Mouse (Mus musculus): ENCODE results near the gene Hoxd9. TPM values are rescaled to one million over a fixed set of nuclear protein-coding genes. Genes with fewer than 3 reads are reported as not detected.

Hoxd9 gene
- polyA plus RNA-seq, 1 experiment from 2014 or later: 5.9 TPM

DNA sequence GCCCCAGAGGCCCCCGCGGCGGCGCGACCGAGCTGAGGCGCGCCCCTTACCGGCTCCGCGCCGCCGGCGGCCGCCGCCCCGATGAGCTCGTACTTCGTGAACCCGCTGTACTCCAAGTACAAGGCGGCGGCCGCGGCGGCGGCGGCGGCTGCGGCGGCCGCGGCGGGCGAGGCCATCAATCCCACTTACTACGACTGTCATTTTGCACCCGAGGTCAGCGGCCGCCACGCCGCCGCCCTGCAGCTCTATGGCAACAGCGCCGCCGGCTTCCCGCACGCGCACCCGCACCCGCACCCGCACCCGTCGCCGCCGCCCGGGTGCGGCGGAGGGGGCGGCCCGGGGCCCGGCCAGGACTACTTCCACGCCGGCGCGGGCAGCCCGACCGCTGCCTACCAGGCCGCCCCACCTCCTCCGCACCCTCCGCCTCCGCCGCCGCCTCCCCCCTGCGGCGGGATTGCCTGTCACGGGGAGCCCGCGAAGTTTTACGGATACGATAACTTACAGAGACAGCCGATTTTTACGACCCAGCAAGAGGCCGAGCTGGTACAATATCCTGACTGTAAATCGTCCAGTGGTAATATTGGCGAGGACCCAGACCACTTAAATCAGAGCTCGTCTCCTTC lies 8.1 kb downstream of the Hoxd9 start:
- peak overlapping the region; percentile 86 for H3K27ac ChIP-seq
- H3K9me3 ChIP-seq: no peaks in the 10 kb centered on the region
- H3K4me3 ChIP-seq (replicated peaks): peak overlapping the region; percentile 63
- H3K27me3 ChIP-seq (replicated peaks): peaks cover 76% of the 10 kb centered on the region
- WGBS: under 1% methylated on average over 76 of the region's 85 CpGs
- peaks cover 9% of the 10 kb centered on the region for H3K4me1 ChIP-seq (replicated peaks)
- H3K4me2 ChIP-seq (replicated peaks): peak overlapping the region; percentile 88
- peak overlapping the region; percentile 58 for H3K9ac ChIP-seq
- ATAC-seq: peak; percentile 65
- no peaks in the 10 kb centered on the region for H3K36me3 ChIP-seq

DNA sequence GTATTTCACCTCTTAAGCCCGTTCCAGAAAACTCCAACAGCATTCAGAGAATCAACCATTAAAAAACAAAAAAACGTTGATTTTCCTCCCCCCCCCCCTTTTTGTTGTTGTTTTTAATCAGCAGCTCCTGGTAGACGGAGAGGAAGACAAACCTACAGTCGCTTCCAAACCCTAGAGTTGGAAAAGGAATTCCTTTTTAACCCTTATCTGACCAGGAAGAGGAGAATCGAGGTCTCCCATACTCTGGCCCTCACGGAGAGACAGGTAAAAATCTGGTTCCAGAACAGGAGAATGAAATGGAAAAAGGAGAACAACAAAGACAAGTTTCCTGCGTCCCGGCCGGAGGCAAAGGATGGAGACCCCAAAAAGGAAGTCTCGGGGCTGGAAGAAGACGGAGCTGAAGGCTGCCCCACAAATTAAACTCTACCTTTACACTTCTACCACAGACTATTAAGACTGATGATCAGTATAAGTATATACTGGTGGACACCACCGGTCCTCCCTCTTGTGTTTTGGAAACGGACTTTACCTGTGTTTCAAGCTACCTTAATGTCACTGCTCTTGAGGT lies 8.9 kb downstream of the Hoxd9 start:
- no peaks in the 10 kb centered on the region for H3K36me3 ChIP-seq
- H3K4me2 ChIP-seq (replicated peaks): peak overlapping the region; percentile 88; the same call in 1 of the 2 replicates
- H3K4me1 ChIP-seq (replicated peaks): peaks cover 9% of the 10 kb centered on the region
- H3K9ac ChIP-seq: no peak overlapping the region
- 8% methylated on average over 13 of the region's 13 CpGs for WGBS
- peak overlapping the region; percentile 63 for H3K4me3 ChIP-seq (replicated peaks)
- peaks cover 67% of the 10 kb centered on the region for H3K27me3 ChIP-seq (replicated peaks)
- ATAC-seq: no peak
- no peaks in the 10 kb centered on the region for H3K9me3 ChIP-seq
- H3K27ac ChIP-seq: no peak overlapping the region

- Histone ChIP-seq H3K27ac (no peak overlapping the region), H3K4me2 (replicated peaks) (peak overlapping the region; percentile 30; the same call in 1 of the 2 replicates), H3K27me3 (replicated peaks) (peaks cover 70% of the 10 kb centered on the region)
Observed at GRCm38 (mm10) chr2:74707599-74707998, 10.1 kb downstream of the Hoxd9 start.

GRCm38 (mm10) chr2:74708676-74709075 lies 11.1 kb downstream of the Hoxd9 start:
- WGBS: 32% methylated on average over 4 of the region's 4 CpGs

More at GRCm38 (mm10) chr2:74707599-74707998, 10.1 kb downstream of the Hoxd9 start:
- H3K36me3 ChIP-seq: no peaks in the 10 kb centered on the region
- H3K4me1 ChIP-seq (replicated peaks): peaks cover 9% of the 10 kb centered on the region
- no peak for ATAC-seq
- WGBS: 32% methylated on average over 7 of the region's 7 CpGs
- no peak overlapping the region for H3K9ac ChIP-seq
- H3K4me3 ChIP-seq (replicated peaks): no peak overlapping the region; the same call in 1 of the 2 replicates
- no peaks in the 10 kb centered on the region for H3K9me3 ChIP-seq

DNA sequence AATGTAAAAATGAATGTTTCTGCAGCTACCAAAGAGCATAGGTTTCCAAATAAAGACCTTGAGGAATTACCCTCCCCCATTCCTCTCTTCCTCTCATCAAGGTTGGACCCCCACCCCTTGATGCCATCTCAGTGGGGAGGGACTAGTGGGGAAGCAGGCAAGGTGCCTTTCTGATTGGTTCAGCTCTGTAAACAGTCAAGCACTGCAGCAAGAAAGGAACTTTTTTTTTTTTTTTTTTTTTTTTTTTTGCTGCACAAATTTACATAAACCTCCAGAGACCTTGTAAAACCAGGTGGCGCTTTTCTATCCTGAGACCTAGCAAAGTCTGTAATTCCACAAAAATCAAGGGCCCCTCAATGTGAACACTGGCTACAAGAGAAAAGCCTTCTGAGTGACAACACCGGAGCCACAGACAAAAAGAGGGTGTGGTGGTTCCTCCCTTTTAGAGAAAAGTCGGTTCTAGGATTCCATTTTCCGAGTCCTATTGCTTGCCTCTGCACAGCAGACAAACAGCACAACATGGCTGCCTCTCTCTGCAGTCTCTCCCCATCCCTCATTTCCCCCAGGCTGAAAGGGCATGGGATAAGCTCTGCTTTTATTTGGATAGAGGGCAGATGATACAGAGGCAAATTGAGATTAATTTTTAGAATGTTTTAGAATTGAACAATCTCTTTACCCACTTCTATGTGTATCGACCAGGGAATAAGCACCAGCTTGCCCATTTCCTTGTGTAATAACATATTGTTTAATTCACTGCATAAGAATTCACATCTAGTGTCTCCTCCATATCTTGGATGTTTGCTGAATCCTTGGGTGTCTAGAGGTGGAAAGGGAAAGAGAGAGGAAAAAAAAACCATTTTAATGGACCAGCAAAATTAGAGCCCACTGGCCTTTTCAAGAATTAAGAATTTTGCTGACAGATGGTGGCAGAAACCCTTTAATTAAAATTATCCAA lies 12.2 kb downstream of the Hoxd9 start:
- H3K4me2 ChIP-seq (replicated peaks): no peak overlapping the region
- H3K9me3 ChIP-seq: no peaks in the 10 kb centered on the region
- H3K27ac ChIP-seq: no peak overlapping the region
- H3K4me3 ChIP-seq (replicated peaks): no peak overlapping the region
- 29% methylated on average over 5 of the region's 5 CpGs for WGBS
- no peaks in the 10 kb centered on the region for H3K36me3 ChIP-seq
- H3K9ac ChIP-seq: no peak overlapping the region
- H3K4me1 ChIP-seq (replicated peaks): peaks cover 4% of the 10 kb centered on the region; the same call in 1 of the 2 replicates
- no peak for ATAC-seq
- H3K27me3 ChIP-seq (replicated peaks): peaks cover 60% of the 10 kb centered on the region

More at GRCm38 (mm10) chr2:74708676-74709075, 11.1 kb downstream of the Hoxd9 start:
- H3K4me2 ChIP-seq (replicated peaks): no peak overlapping the region
- no peak overlapping the region for H3K27ac ChIP-seq
- ATAC-seq: no peak
- H3K4me3 ChIP-seq (replicated peaks): no peak overlapping the region
- H3K9me3 ChIP-seq: no peaks in the 10 kb centered on the region
- no peak overlapping the region for H3K9ac ChIP-seq
- no peaks in the 10 kb centered on the region for H3K36me3 ChIP-seq
- peaks cover 9% of the 10 kb centered on the region for H3K4me1 ChIP-seq (replicated peaks)
- peaks cover 69% of the 10 kb centered on the region for H3K27me3 ChIP-seq (replicated peaks)

DNA sequence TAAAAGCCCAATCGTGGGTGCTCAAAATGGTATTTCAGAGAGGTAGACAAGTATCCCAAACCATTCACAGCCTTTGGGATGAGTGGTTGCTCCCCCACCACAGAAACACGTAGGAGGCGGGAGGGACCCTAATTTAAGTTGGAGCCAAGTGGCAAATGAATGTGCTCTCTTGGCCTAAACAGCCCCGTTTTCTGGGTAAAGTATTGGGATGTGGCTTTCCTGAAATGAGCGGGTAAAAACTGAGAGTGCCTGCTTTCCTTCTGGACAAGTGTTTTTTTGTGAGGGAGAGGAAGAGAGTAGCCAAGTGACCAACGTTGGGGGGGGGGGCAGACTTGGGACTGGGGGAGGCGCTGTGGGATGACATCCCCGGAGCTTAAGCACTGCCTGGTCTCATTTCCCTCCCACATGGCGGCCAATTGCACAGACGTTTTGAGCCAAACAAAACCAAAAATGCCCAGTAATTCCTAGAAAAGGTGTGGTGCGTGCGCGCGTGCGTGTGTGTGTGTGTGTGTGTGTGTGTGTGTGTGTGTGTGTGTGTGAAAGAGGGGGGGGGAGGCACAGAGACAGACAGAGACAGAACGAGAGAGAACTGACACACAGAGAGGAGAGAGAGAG lies 13.5 kb downstream of the Hoxd9 start:
- H3K27me3 ChIP-seq (replicated peaks): peaks cover 53% of the 10 kb centered on the region
- 0 out of 2 replicates have a peak overlapping the region, but pooled peaks have one; percentile 9 for H3K27ac ChIP-seq
- no peak for ATAC-seq
- H3K9ac ChIP-seq: no peak overlapping the region
- H3K4me1 ChIP-seq (replicated peaks): no peaks in the 10 kb centered on the region; the same call in 1 of the 2 replicates
- H3K4me2 ChIP-seq (replicated peaks): peak overlapping the region; percentile 73
- peak overlapping the region; percentile 48 for H3K4me3 ChIP-seq (replicated peaks)
- WGBS: 4% methylated on average over 16 of the region's 16 CpGs
- H3K36me3 ChIP-seq: no peaks in the 10 kb centered on the region
- H3K9me3 ChIP-seq: no peaks in the 10 kb centered on the region

GRCm38 (mm10) chr2:74711721-74712621 lies 14.4 kb downstream of the Hoxd9 start, which contains the start of the genes Hoxd3 and Hoxd4:
Gene Hoxd3 (plus strand): TSS chr2:74711927.
Gene Hoxd4 (plus strand): TSS chr2:74711929.
- Histone ChIP-seq H3K9me3 (no peaks in the 10 kb centered on the region), H3K4me3 (replicated peaks) (peak within 1 kb of the TSS; percentile 48), H3K36me3 (no peaks in the 10 kb centered on the region), H3K27ac (peak within 1 kb of the TSS; percentile 74), H3K4me2 (replicated peaks) (peak within 1 kb of the TSS; percentile 73), H3K9ac (peak within 1 kb of the TSS; percentile 66), H3K4me1 (replicated peaks) (no peaks in the 10 kb centered on the region; the same call in 1 of the 2 replicates), H3K27me3 (replicated peaks) (peaks cover 52% of the 10 kb centered on the region)
- WGBS: under 1% methylated on average over 65 of the region's 65 CpGs
- peak; percentile 53 for ATAC-seq

- WGBS: 16% methylated on average over 19 of the region's 19 CpGs
- Histone ChIP-seq H3K9ac (no peak overlapping the region), H3K9me3 (no peaks in the 10 kb centered on the region), H3K4me2 (replicated peaks) (peak overlapping the region; percentile 73), H3K36me3 (no peaks in the 10 kb centered on the region), H3K4me3 (replicated peaks) (peak overlapping the region; percentile 11; the same call in 1 of the 2 replicates), H3K4me1 (replicated peaks) (no peaks in the 10 kb centered on the region; the same call in 1 of the 2 replicates), H3K27me3 (replicated peaks) (peaks cover 44% of the 10 kb centered on the region), H3K27ac (no peak overlapping the region)
- ATAC-seq: no peak
Observed at GRCm38 (mm10) chr2:74713239-74714150, 16.0 kb downstream of the Hoxd9 start.

DNA sequence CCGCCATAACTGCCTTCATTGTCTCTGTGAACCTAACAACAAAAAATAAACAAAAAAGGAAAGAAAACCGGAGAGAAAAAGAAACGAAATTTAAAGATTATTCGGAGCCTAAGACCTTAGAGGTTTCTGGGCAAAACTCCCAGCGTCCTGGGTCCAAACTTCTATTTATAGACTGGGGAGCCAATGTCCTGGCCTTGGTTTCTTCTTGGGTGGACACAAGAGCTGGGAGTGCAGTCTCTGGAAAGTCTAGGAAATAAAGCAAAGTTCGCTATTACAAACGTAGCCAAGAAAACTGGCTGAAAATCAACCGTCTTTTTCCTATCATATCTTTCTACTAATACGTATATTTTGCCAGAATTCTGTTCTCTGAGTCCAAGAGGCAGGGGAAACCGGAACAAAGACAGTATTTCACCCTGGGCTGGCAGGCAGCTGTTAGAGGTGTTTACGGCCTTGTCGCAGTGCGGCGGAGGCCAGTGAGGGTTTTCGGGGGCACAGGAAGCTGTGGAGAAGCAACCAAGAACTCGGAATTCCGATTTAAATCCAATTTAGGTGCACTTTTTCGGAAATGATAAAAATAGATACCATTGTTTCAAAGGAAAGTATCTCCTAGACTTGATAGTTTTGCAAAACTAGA lies 16.7 kb downstream of the Hoxd9 start:
- Histone ChIP-seq H3K27me3 (replicated peaks) (peaks cover 39% of the 10 kb centered on the region), H3K4me3 (replicated peaks) (no peak overlapping the region), H3K36me3 (no peaks in the 10 kb centered on the region), H3K4me1 (replicated peaks) (no peaks in the 10 kb centered on the region; the same call in 1 of the 2 replicates), H3K9ac (no peak overlapping the region), H3K27ac (0 out of 2 replicates have a peak overlapping the region, but pooled peaks have one; percentile 9), H3K9me3 (no peaks in the 10 kb centered on the region), H3K4me2 (replicated peaks) (peak overlapping the region; percentile 73)
- 22% methylated on average over 18 of the region's 18 CpGs for WGBS
- ATAC-seq: no peak

GRCm38 (mm10) chr2:74714881-74715280 lies 17.4 kb downstream of the Hoxd9 start:
- H3K36me3 ChIP-seq: no peaks in the 10 kb centered on the region
- H3K4me3 ChIP-seq (replicated peaks): peak overlapping the region; percentile 14; the same call in 1 of the 2 replicates
- H3K9me3 ChIP-seq: no peaks in the 10 kb centered on the region
- no peak overlapping the region for H3K9ac ChIP-seq
- peak overlapping the region; percentile 73 for H3K4me2 ChIP-seq (replicated peaks)
- peaks cover 38% of the 10 kb centered on the region for H3K27me3 ChIP-seq (replicated peaks)
- peak; percentile 52 for ATAC-seq
- H3K27ac ChIP-seq: no peak overlapping the region; the same call in 1 of the 2 replicates
- no peaks in the 10 kb centered on the region; the same call in 1 of the 2 replicates for H3K4me1 ChIP-seq (replicated peaks)
- WGBS: 4% methylated on average over 14 of the region's 14 CpGs
